Mouse (Mus musculus) embryonic facial prominence, embryonic 14.5 days (tissue): ENCODE measurements around the gene Reps1. TPM values are rescaled to one million over a fixed set of nuclear protein-coding genes. Genes with fewer than 3 reads are reported as not detected.

Experiments used
- ATAC-seq: fragments of 200-750 bp; cut with Nextera tagmentation; 2 replicates; pipeline ENCODE4 v1.8.0; 2017; ENCODE audit warnings: low read depth, moderate number of reproducible peaks, moderate TSS enrichment
- DNase-seq: peaks from one replicate; pipeline ENCODE4 v3.0.0-alpha.2; 2015; ENCODE audit warnings: low spot score
- H3K27ac ChIP-seq: fragments of 300-500 bp; sonication (generic); replicated peaks from 2 replicates; pipeline ENCODE4 v1.5.1; 2014; ENCODE audit warnings: low read depth, mild to moderate bottlenecking, low read length, moderate library complexity
- H3K27me3 ChIP-seq: fragments of 300-500 bp; sonication (generic); replicated peaks from 2 replicates; pipeline ENCODE4 v1.6.1; 2014; ENCODE audit warnings: low read length; ENCODE audit not compliant: control insufficient read depth, insufficient read depth
- H3K36me3 ChIP-seq: fragments of 300-500 bp; sonication (generic); 2 replicates; pipeline ENCODE4 v1.6.1; 2014; ENCODE audit warnings: low read length, mixed read lengths; ENCODE audit not compliant: control insufficient read depth, insufficient read depth
- H3K4me1 ChIP-seq: fragments of 300-500 bp; sonication (generic); 2 replicates; pipeline ENCODE4 v1.6.1; 2014; ENCODE audit warnings: antibody characterized with exemption, low read length; ENCODE audit not compliant: control insufficient read depth, insufficient read depth
- H3K4me2 ChIP-seq: fragments of 300-500 bp; sonication (generic); 2 replicates; pipeline ENCODE4 v1.6.1; 2014; ENCODE audit warnings: low read depth, mild to moderate bottlenecking, low read length, moderate library complexity, mixed read lengths
- H3K4me3 ChIP-seq: fragments of 300-500 bp; sonication (generic); 2 replicates; pipeline ENCODE4 v1.5.1; 2014; ENCODE audit warnings: low read depth, mild to moderate bottlenecking, low read length
- H3K9ac ChIP-seq: fragments of 300-500 bp; sonication (generic); 2 replicates; pipeline ENCODE4 v1.6.1; 2014; ENCODE audit warnings: low read depth, mild to moderate bottlenecking, low read length, moderate library complexity, mixed read lengths
- H3K9me3 ChIP-seq: fragments of 300-500 bp; sonication (generic); 2 replicates; pipeline ENCODE4 v1.6.1; 2016; ENCODE audit warnings: low read length; ENCODE audit not compliant: control insufficient read depth
- WGBS: fragments of 180-500 bp; shearing (Covaris S2); extraction: QIAGEN DNeasy Blood & Tissue Kit; methylation state at CpG from one replicate; pipeline ENCODE4 v1.1.7; 2014; 5-methylcytosine and 5-hydroxymethylcytosine counted together
- polyA plus RNA-seq: library from polyadenylated mRNA; unstranded; fragments of >200 nt; fragmentation: Nextera tagmentation; extraction: Ambion mirVana; gene quantifications from 2 replicates; pipeline ENCODE4 v1.2.1, GENCODE M21; 2014

Gene Reps1
- polyA plus RNA-seq, 1 experiment from 2014 or later: 21.7 TPM

- Histone ChIP-seq H3K9me3 (no peaks in the 10 kb centered on the region), H3K4me2 (peak overlapping the region; percentile 68), H3K4me1 (0 out of 2 replicates have a peak, but pooled peaks cover 7% of the 10 kb centered on the region), H3K36me3 (peaks cover 19% of the 10 kb centered on the region), H3K4me3 (peak overlapping the region; percentile 82), H3K27ac (peak overlapping the region; percentile 95), H3K9ac (peak overlapping the region; percentile 87), H3K27me3 (no peaks in the 10 kb centered on the region)
- no peak for DNase-seq
- WGBS: 32% methylated on average over 14 of the region's 14 CpGs
- ATAC-seq: peak; percentile 51
Measured at GRCm38 (mm10) chr10:18021576-18022311, 33.9 kb upstream of the Reps1 start.

DNA sequence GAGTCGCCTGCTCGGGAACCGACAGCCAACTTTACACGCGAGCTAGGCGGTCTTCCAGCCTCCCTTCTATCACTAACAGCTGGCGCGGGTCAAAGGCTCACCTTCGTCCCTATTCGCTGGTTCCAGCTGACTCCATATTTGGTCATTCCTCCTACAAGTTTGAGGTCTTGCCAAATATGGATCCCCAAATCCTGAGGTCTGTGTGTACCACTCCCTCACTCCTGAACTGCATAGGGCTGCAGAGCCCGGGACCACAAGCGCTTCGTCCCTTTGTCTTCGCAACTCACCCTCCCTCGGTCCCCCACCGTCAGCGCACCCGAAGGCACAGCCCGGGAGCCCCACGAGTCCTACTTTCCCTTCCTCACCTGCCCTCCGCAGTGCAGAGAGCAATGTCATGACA, 33.3 kb upstream of the Reps1 start:
- peak overlapping the region; percentile 87 for H3K9ac ChIP-seq
- peak; percentile 94 for DNase-seq
- WGBS: 0% methylated on average over 21 of the region's 21 CpGs
- peak overlapping the region; percentile 68 for H3K4me2 ChIP-seq
- peak overlapping the region; percentile 95 for H3K27ac ChIP-seq
- peak overlapping the region; percentile 82 for H3K4me3 ChIP-seq
- no peaks in the 10 kb centered on the region for H3K27me3 ChIP-seq
- H3K4me1 ChIP-seq: 0 out of 2 replicates have a peak, but pooled peaks cover 7% of the 10 kb centered on the region
- no peaks in the 10 kb centered on the region for H3K9me3 ChIP-seq
- H3K36me3 ChIP-seq: peaks cover 13% of the 10 kb centered on the region
- peak; percentile 75 for ATAC-seq

DNA sequence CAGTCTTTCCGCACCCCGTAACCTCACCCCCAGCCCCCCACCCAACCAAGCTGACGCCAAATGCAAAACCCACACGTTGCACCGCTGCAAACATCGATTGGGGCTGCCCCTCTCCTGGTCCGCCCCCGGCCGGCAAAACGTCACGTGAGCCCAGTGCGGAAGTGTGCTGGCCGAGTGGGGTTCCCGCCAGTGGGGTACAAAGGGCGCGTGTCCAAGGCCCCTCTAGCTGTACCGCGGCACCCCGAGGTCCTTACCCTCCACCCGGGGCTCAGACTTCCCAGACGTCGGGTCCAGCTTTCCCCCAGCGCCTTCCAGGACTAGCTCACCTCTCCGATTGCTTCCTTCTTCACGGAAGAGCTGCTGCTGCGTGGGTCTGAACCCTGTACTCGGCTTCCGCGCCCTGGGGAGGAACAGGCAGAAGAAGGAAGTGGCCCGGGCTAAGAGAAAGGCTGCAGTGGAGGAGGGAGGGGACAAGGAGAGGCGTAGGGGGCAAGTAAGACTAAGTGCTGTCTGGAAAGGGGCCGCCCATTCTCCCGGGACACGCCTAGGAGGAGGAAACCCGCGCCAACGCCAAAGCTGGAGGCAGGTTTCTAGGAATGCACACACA, 32.8 kb upstream of the Reps1 start, which contains the start of gene Abracl:
TSS of gene Abracl (minus strand) at position 548 of the 607 bp plus-strand sequence.
- WGBS: under 1% methylated on average over 33 of the region's 37 CpGs
- Histone ChIP-seq H3K4me1 (0 out of 2 replicates have a peak, but pooled peaks cover 7% of the 10 kb centered on the region), H3K9me3 (no peaks in the 10 kb centered on the region), H3K9ac (peak within 1 kb of the TSS; percentile 87), H3K4me2 (peak within 1 kb of the TSS; percentile 68), H3K36me3 (0 out of 2 replicates have a peak, but pooled peaks cover 8% of the 10 kb centered on the region), H3K27me3 (no peaks in the 10 kb centered on the region), H3K4me3 (peak within 1 kb of the TSS; percentile 82), H3K27ac (peak within 1 kb of the TSS; percentile 95)
- ATAC-seq (peak; percentile 92), DNase-seq (peak; percentile 92)

- Histone ChIP-seq H3K9me3 (no peaks in the 10 kb centered on the region), H3K27ac (no peak overlapping the region), H3K4me2 (no peak overlapping the region), H3K36me3 (no peaks in the 10 kb centered on the region), H3K27me3 (no peaks in the 10 kb centered on the region), H3K4me1 (no peaks in the 10 kb centered on the region), H3K9ac (no peak overlapping the region), H3K4me3 (no peak overlapping the region)
- 92% methylated on average over 4 of the region's 4 CpGs for WGBS
- ATAC-seq (no peak), DNase-seq (no peak)
Measured at GRCm38 (mm10) chr10:18034408-18034807, 21.3 kb upstream of the Reps1 start.

GRCm38 (mm10) chr10:18036849-18037248, 18.8 kb upstream of the Reps1 start:
- no peak for ATAC-seq
- Histone ChIP-seq H3K27ac (no peak overlapping the region), H3K27me3 (no peaks in the 10 kb centered on the region), H3K4me1 (no peaks in the 10 kb centered on the region), H3K9me3 (no peaks in the 10 kb centered on the region), H3K36me3 (no peaks in the 10 kb centered on the region), H3K4me2 (no peak overlapping the region), H3K9ac (no peak overlapping the region), H3K4me3 (no peak overlapping the region)
- no peak for DNase-seq
- WGBS: 75% methylated on average over 5 of the region's 5 CpGs

- DNase-seq (no peak), ATAC-seq (no peak)
- Histone ChIP-seq H3K4me3 (no peak overlapping the region), H3K9ac (no peak overlapping the region), H3K9me3 (no peaks in the 10 kb centered on the region), H3K27me3 (no peaks in the 10 kb centered on the region), H3K4me2 (no peak overlapping the region), H3K4me1 (no peaks in the 10 kb centered on the region), H3K27ac (no peak overlapping the region), H3K36me3 (no peaks in the 10 kb centered on the region)
Measured at GRCm38 (mm10) chr10:18046380-18046779, 9.3 kb upstream of the Reps1 start.

- no peak overlapping the region for H3K4me3 ChIP-seq
- H3K9me3 ChIP-seq: no peaks in the 10 kb centered on the region
- H3K27me3 ChIP-seq: no peaks in the 10 kb centered on the region
- DNase-seq (no peak), ATAC-seq (no peak)
- WGBS: 56% methylated on average over 10 of the region's 10 CpGs
- H3K4me2 ChIP-seq: no peak overlapping the region
- no peak overlapping the region for H3K27ac ChIP-seq
- no peak overlapping the region for H3K9ac ChIP-seq
- H3K36me3 ChIP-seq: no peaks in the 10 kb centered on the region
- no peaks in the 10 kb centered on the region for H3K4me1 ChIP-seq
Measured at GRCm38 (mm10) chr10:18047380-18048146, 8.1 kb upstream of the Reps1 start.

DNA sequence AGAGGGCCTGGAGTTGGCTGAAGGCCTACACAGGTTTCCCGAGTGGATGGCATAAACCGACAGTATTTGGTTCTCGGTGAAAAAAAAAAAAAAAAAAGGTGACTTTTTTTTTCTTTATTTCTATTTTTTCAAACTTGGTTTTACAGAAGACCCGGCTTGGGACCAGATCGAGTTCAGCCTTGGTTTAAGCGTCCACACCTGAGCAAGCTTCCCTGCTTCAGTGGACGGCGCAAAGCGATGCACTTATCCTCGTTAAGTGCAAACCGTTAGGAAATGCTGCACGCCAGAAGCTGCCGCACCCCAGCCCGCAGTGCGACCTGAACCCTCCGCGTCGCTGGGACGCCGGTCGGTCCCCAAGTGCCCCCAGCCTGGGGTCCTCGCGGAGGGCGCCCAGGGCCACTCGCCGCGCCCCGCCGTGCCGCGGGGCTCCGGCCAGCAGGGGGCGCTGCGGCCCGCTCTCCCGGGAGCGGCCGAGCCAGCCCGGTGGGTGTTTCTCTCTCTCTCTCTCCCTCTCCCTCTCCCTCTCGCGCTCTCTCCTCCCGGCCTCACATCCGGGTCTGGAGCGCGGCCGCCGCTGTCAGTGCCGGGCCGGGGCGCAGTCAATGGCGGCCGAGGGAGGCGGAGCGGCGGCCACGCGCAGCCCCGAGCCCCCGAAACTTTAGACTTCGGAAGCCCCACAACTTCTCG, 509 bp upstream of the Reps1 start:
- Histone ChIP-seq H3K36me3 (no peaks in the 10 kb centered on the region), H3K9ac (peak overlapping the region; percentile 93), H3K27me3 (no peaks in the 10 kb centered on the region), H3K4me3 (peak overlapping the region; percentile 95), H3K27ac (peak overlapping the region; percentile 94), H3K4me2 (peak overlapping the region; percentile 79), H3K4me1 (peaks cover 23% of the 10 kb centered on the region), H3K9me3 (no peaks in the 10 kb centered on the region)
- DNase-seq: peak; percentile 93
- ATAC-seq: peak; percentile 98
- WGBS: 2% methylated on average over 50 of the region's 61 CpGs
